32 mouse cellular contexts compared by ENCODE assay signal in the genomic region with DNA sequence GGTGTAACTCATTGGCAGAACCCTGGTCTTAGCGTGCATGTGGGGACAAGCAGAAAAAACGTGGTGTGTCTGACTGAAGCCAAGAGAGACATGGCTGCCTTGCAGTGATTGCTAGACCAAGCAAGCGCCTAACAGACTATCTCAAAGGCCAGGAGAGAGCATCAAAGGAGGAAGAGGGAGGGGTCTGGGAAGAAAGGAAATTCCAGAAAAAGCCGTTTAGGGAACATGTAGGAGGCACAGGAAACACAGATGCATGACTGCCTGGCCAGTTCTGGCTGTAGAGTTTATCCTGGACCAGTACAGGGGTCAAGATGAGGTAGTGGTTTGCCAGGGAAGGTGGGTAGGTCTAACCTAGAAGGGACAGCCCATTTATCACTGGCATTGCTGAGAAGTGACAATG. TPM values are rescaled to one million over a fixed set of nuclear protein-coding genes. Genes with fewer than 3 reads are reported as not detected.
DNase-seq lines count a peak whose midpoint lies in the region; ATAC-seq and TF ChIP-seq lines count a peak whose summit lies in the region.
"Had no signal": no experiment of that assay in that cellular context is flagged by ENCODE, and none has a peak within 500 bp of the region (broad histone marks: within the 10 kb centered on the region; RNA-seq: fewer than 3 reads in every experiment).

No protein-coding gene starts in this region.

- H3K36me3 ChIP-seq in heart, embryonic 16.5 days (ENCODE audit: control insufficient read depth, insufficient read depth) = no peaks in the 10 kb centered on the region
- no peaks in the 10 kb centered on the region for H3K36me3 ChIP-seq in kidney, adult 2 months (ENCODE audit: control insufficient read depth, insufficient read depth, low read length)
- H3K36me3 ChIP-seq: embryonic facial prominence, embryonic 13.5 days; forebrain, embryonic 10.5 days; forebrain, embryonic 15.5 days; G1E; liver, embryonic 15.5 days; stomach, embryonic 15.5 days had no signal

- no peaks in the 10 kb centered on the region for H3K4me1 ChIP-seq in heart, embryonic 16.5 days (ENCODE audit: control insufficient read depth, insufficient read depth, low read length)
- H3K4me1 ChIP-seq in kidney, adult 2 months (ENCODE audit: control insufficient read depth, insufficient read depth, low read length) = no peaks in the 10 kb centered on the region
- peaks cover 12% of the 10 kb centered on the region for H3K4me1 ChIP-seq in bone marrow, adult 2 months (ENCODE audit: control insufficient read depth, insufficient read depth, low read length)
- H3K4me1 ChIP-seq: embryonic facial prominence, embryonic 13.5 days; forebrain, embryonic 10.5 days; forebrain, embryonic 15.5 days; stomach, embryonic 15.5 days had no signal

- no peak overlapping the region for H3K27ac ChIP-seq in heart, embryonic 16.5 days (ENCODE audit: low read length)
- no peak overlapping the region for H3K27ac ChIP-seq in kidney, adult 2 months (ENCODE audit: insufficient read depth, low read depth, low read length)
- H3K27ac ChIP-seq in bone marrow, adult 2 months (ENCODE audit: control insufficient read depth, insufficient read depth, low read depth, low read length, poor library complexity) = no peak overlapping the region
- H3K27ac ChIP-seq: embryonic facial prominence, embryonic 13.5 days; forebrain, embryonic 10.5 days; forebrain, embryonic 15.5 days; hindbrain, embryonic 14.5 days; liver, embryonic 15.5 days; stomach, embryonic 15.5 days had no signal

- 48% methylated on average over 4 of the region's 4 CpGs for WGBS in heart, embryonic 16.5 days
- WGBS in kidney, adult 2 months = 32% methylated on average over 4 of the region's 4 CpGs
- WGBS in bone marrow, adult 2 months = 55% methylated on average over 4 of the region's 4 CpGs

- no peaks in the 10 kb centered on the region for H3K27me3 ChIP-seq in heart, embryonic 16.5 days (ENCODE audit: control insufficient read depth, insufficient read depth, low read length)
- H3K27me3 ChIP-seq in kidney, adult 2 months (replicated peaks; ENCODE audit: control insufficient read depth, insufficient read depth, low read length) = no peaks in the 10 kb centered on the region
- H3K27me3 ChIP-seq: embryonic facial prominence, embryonic 13.5 days; forebrain, embryonic 15.5 days; liver, embryonic 15.5 days; stomach, embryonic 15.5 days had no signal

- H3K9ac ChIP-seq in heart, embryonic 16.5 days (ENCODE audit: low read length) = no peak overlapping the region
- H3K9ac ChIP-seq: embryonic facial prominence, embryonic 13.5 days; forebrain, embryonic 15.5 days; hindbrain, embryonic 14.5 days; liver, embryonic 15.5 days; stomach, embryonic 15.5 days had no signal

- intact Hi-C loops in heart, postnatal 14 days (cut with DNase I) = no loop called here

- TF ChIP-seq POLR2A in kidney, adult 2 months (IDR thresholded peaks at IDR 0.05; ENCODE audit: low read depth, low read length) = no peak
- no peak for TF ChIP-seq POLR2A in bone marrow, adult 2 months (IDR thresholded peaks at IDR 0.05; ENCODE audit: borderline replicate concordance, control insufficient read depth, low read depth, low read length)

- peak; percentile 68 for ATAC-seq in heart, embryonic 16.5 days (replicated peaks; ENCODE audit: extremely low read depth, insufficient read depth, low FRiP score)
- ATAC-seq: forebrain, embryonic 15.5 days had no signal

- H3K9me3 ChIP-seq in heart, embryonic 16.5 days (replicated peaks; ENCODE audit: control insufficient read depth, low read length) = no peaks in the 10 kb centered on the region
- H3K9me3 ChIP-seq: embryonic facial prominence, embryonic 13.5 days; forebrain, embryonic 10.5 days; forebrain, embryonic 15.5 days; G1E; liver, embryonic 15.5 days; stomach, embryonic 15.5 days had no signal

- peak; percentile 76 for DNase-seq in heart, adult 11 months
- DNase-seq in heart, postnatal 14 days = no peak
- DNase-seq in heart, adult 8-10 months (ENCODE audit: low spot score) = no peak
- DNase-seq in kidney, postnatal 14 days = peak; percentile 17
- DNase-seq in kidney, adult 2 months = no peak
- no peak for DNase-seq in cerebellum, adult 18-20 months
- DNase-seq: adrenal gland, adult 8-10 months; cerebellum, adult 9-10 months; cerebellum, postnatal 36 days; gastrocnemius, postnatal 36 days; kidney, adult 11 months; liver; lung, postnatal 10 days; midbrain, embryonic 14.5 days; thymus, adult 18-20 months; thymus, postnatal 25 days had no signal

- no peak for TF ChIP-seq CTCF in kidney, adult 2 months (conservative IDR thresholded peaks at IDR 0.05; ENCODE audit: insufficient read depth, insufficient read length, low read depth, low read length)
- no peak for TF ChIP-seq CTCF in bone marrow, adult 2 months (IDR thresholded peaks at IDR 0.05; ENCODE audit: control insufficient read depth, insufficient read depth, low read length)

- H3K4me3 ChIP-seq in heart, embryonic 16.5 days (ENCODE audit: low read length) = no peak overlapping the region
- no peak overlapping the region for H3K4me3 ChIP-seq in kidney, adult 2 months (ENCODE audit: insufficient read depth, low read depth, low read length)
- H3K4me3 ChIP-seq in bone marrow, adult 2 months (replicated peaks; ENCODE audit: control insufficient read depth, low read depth, low read length) = peak overlapping the region; percentile 32
- H3K4me3 ChIP-seq: embryonic facial prominence, embryonic 13.5 days; forebrain, embryonic 10.5 days; forebrain, embryonic 15.5 days; liver, embryonic 15.5 days; stomach, embryonic 15.5 days had no signal

- no peak overlapping the region for H3K4me2 ChIP-seq in heart, embryonic 16.5 days (ENCODE audit: low read depth, low read length)
- H3K4me2 ChIP-seq: embryonic facial prominence, embryonic 13.5 days; forebrain, embryonic 15.5 days; hindbrain, embryonic 14.5 days; liver, embryonic 15.5 days; stomach, embryonic 15.5 days had no signal

RNA-seq across cellular contexts. Expression of gene Pilra, which starts 2.6 kb away (rescaled TPM):
- 1 to 10 TPM; 1.3 to 2.4 TPM for total RNA-seq in heart, postnatal 14 days (2021)
- polyA plus RNA-seq in heart, embryonic 16.5 days (2015; fragmentation: Nextera tagmentation; extraction: Ambion mirVana) = 2.0 TPM in 2 replicates
- total RNA-seq in heart, adult 8-10 months (2022) = 1 to 10 TPM in 3 of 4 experiments, under 1 TPM in 1; 0.87 to 4.1 (median 2.1) TPM
- polyA plus RNA-seq in kidney, adult 2 months (2012; rRNA removed) = 1.5 and 2.5 TPM in 2 replicates
- polyA plus RNA-seq in bone marrow, adult 2 months (2011; ENCODE audit: insufficient read depth, insufficient read length, low replicate concordance, missing spikeins) = 27.5 and 45.8 TPM in 2 replicates
- polyA plus RNA-seq: neural tube, embryonic 14.5 days had no signal

RNA-seq across cellular contexts. Expression of gene Pilrb1, which starts 24.4 kb away (rescaled TPM):
- 1 to 10 TPM in 1 of 2 experiments, under 1 TPM in 1; 0.44 to 1.5 TPM for total RNA-seq in heart, postnatal 14 days (2021)
- 0.77 and 0.89 TPM in 2 replicates for polyA plus RNA-seq in heart, embryonic 16.5 days (2015; fragmentation: Nextera tagmentation; extraction: Ambion mirVana)
- 1 to 10 TPM in 2 of 4 experiments, under 1 TPM in 2; 0.44 to 2.8 (median 1.1) TPM for total RNA-seq in heart, adult 8-10 months (2022)
- 1.3 and 1.5 TPM in 2 replicates for polyA plus RNA-seq in kidney, adult 2 months (2012; rRNA removed)
- polyA plus RNA-seq in bone marrow, adult 2 months (2011; ENCODE audit: insufficient read depth, insufficient read length, low replicate concordance, missing spikeins) = 12.3 and 32.6 TPM in 2 replicates
- total RNA-seq: gastrocnemius, postnatal 36 days; layer of hippocampus, adult 18-20 months; layer of hippocampus, postnatal 10 days; left cerebral cortex, adult 18-20 months; left cerebral cortex, postnatal 14 days had no signal
- polyA plus RNA-seq: embryonic facial prominence, embryonic 13.5 days; forebrain, embryonic 10.5 days; forebrain, embryonic 15.5 days; G1E; hindbrain, embryonic 14.5 days; midbrain, embryonic 14.5 days; neural tube, embryonic 14.5 days had no signal

RNA-seq across cellular contexts. Expression of gene Pilrb2, which starts 38.1 kb away (rescaled TPM):
- total RNA-seq in heart, postnatal 14 days (2021) = under 1 TPM; 0.45 to 1.00 TPM
- polyA plus RNA-seq in heart, embryonic 16.5 days (2015; fragmentation: Nextera tagmentation; extraction: Ambion mirVana) = 1.7 and 1.8 TPM in 2 replicates
- total RNA-seq in heart, adult 8-10 months (2022) = 1 to 10 TPM in 1 of 4 experiments, under 1 TPM in 2, not detected in 1; 0.65 to 5.4 (median 0.75) TPM
- 1.3 and 2.3 TPM in 2 replicates for polyA plus RNA-seq in kidney, adult 2 months (2012; rRNA removed)
- 30.9 and 80.6 TPM in 2 replicates for polyA plus RNA-seq in bone marrow, adult 2 months (2011; ENCODE audit: insufficient read depth, insufficient read length, low replicate concordance, missing spikeins)
- total RNA-seq: gastrocnemius, adult 18-20 months; layer of hippocampus, adult 18-20 months; layer of hippocampus, postnatal 10 days; left cerebral cortex, postnatal 14 days had no signal
- polyA plus RNA-seq: embryonic facial prominence, embryonic 13.5 days; forebrain, embryonic 10.5 days; forebrain, embryonic 15.5 days; hindbrain, embryonic 14.5 days; limb, embryonic 11.5 days; neural tube, embryonic 14.5 days had no signal

RNA-seq across cellular contexts. Expression of gene Zcwpw1, which starts 45.9 kb away (rescaled TPM):
- total RNA-seq in heart, postnatal 14 days (2021) = 1 to 10 TPM; 1.1 to 1.3 TPM
- polyA plus RNA-seq in heart, embryonic 16.5 days (2015; fragmentation: Nextera tagmentation; extraction: Ambion mirVana) = 9.6 and 9.9 TPM in 2 replicates
- total RNA-seq in heart, adult 8-10 months (2022) = under 1 TPM; 0.31 to 0.57 (median 0.54) TPM
- polyA plus RNA-seq in kidney, adult 2 months (2012; rRNA removed) = 1.6 and 2.5 TPM in 2 replicates
- polyA plus RNA-seq in bone marrow, adult 2 months (2011; ENCODE audit: insufficient read depth, insufficient read length, low replicate concordance, missing spikeins) = 9.5 and 18.7 TPM in 2 replicates

RNA-seq across cellular contexts. Expression of gene Mepce, which starts 46.0 kb away (rescaled TPM):
- total RNA-seq in heart, postnatal 14 days (2021) = 10 to 100 TPM; 32.7 to 33.0 TPM
- 5.6 and 5.7 TPM in 2 replicates for polyA plus RNA-seq in heart, embryonic 16.5 days (2015; fragmentation: Nextera tagmentation; extraction: Ambion mirVana)
- 10 to 100 TPM; 28.9 to 34.2 (median 31.4) TPM for total RNA-seq in heart, adult 8-10 months (2022)
- polyA plus RNA-seq in kidney, adult 2 months (2012; rRNA removed) = 41.0 and 42.9 TPM in 2 replicates
- polyA plus RNA-seq in bone marrow, adult 2 months (2011; ENCODE audit: insufficient read depth, insufficient read length, low replicate concordance, missing spikeins) = 25.6 and 45.6 TPM in 2 replicates

Comparison
In these comparisons a context has a peak if more than half of its experiments do, and no peak if none do; other contexts are left out.
1. DNase-seq: peak in heart, adult 11 months (single experiment) and kidney, postnatal 14 days (single experiment); none in heart, postnatal 14 days (0 of 2), heart, adult 8-10 months (single experiment), kidney, adult 2 months (single experiment) and cerebellum, adult 18-20 months (0 of 2).